Mouse (Mus musculus) heart, postnatal 25 days (tissue): ENCODE results near the gene Mpp6. TPM values are rescaled to one million over a fixed set of nuclear protein-coding genes. Genes with fewer than 3 reads are reported as not detected.

Source experiments
- DNase-seq: peaks from one replicate; pipeline ENCODE4 v3.0.0; 2022; ENCODE audit warnings: low spot score
- intact Hi-C: fragments of 180-260 bp; cut with DNase I; formaldehyde crosslinking; loops from one replicate; pipeline ENCODE4 v1.15.1; 2025
- total RNA-seq, 2 experiments: library from RNA; stranded (reverse); gene quantifications; 2 replicates each; pipeline ENCODE4 v1.2.3; 2021

Gene Mpp6
- 10 to 100 TPM; 59.7 to 61.3 TPM for total RNA-seq

DNA sequence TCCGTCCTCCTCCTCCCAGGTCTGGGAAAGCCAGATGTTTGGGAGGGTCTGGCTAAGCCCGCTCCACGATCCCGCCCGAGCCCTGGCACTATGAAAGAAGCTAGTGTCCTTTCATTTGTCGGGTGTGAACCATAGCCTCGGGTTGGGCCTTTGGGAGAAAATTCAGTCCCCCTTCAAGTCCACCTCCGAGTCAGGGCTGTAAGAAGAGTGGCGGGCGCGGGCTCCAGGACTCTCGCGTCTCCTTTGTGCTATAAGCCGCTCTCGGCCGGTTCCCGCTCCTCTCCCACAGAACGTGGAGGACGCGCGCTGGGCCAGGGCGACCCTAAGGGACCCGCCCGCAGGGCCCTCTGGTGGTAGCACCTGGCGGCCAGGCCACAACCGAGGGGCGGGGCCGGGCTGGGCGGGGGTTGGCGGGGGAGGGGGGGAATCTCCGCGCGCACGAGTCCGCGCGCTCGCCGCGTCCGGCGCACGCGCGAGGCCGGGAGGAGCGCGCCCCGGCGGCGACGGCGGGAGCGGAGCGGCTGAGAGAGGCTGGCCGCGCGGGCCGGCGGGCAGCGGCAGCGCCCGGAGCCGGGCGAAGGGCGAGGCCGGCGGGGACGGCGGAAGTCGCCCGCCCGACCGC, at the start of gene Mpp6:
TSS of gene Mpp6 (plus strand) at position 485 of the 622 bp plus-strand sequence.
- DNase-seq, result peak; percentile 65
- intact Hi-C loops, result loop anchor here (5.0 kb wide), 3 partner anchors 178 to 593 kb away; no protein-coding TSS in a partner anchor

DNA sequence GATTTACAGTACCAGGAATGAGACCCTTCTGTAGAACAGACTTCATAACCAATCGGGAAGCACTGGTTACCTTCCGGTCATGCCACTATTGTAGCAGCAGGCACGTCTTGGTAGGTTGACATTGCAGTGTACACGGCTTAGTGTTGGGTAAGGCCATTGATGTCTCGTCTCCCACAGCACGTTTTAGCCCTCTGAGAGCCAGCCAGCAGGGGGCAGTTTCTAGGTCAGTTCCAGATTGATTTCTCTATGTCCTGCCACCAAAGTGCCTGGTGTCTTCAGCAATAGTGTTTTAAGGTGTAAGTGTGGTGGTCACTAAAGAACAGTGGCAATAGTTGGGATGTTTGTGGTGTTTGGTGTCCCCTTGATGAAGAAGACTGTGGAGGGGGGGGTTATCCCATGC, 43.9 kb upstream of the Mpp6 start:
- intact Hi-C loops, result no loop called here
- DNase-seq, result no peak

DNA sequence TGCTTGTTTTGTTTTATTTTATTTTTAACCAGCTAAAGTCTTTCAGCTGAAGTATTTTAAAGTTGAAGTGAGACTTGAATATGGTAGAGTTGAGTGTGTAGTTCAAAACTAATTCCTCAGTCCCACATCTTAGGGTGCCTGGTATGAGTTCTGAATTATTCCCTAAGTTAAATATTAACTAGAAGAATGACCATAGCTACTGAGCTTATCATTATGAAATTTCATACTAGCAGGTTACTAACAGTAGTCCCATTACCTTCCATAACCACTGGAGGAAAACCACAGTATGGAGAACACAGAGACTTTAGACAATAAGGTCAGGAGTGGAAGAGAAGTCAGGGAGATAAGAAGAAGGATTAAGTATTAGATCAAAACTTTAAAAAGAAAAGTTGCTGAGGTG, 41.6 kb upstream of the Mpp6 start:
- DNase-seq, result no peak
- intact Hi-C loops, result no loop called here

DNA sequence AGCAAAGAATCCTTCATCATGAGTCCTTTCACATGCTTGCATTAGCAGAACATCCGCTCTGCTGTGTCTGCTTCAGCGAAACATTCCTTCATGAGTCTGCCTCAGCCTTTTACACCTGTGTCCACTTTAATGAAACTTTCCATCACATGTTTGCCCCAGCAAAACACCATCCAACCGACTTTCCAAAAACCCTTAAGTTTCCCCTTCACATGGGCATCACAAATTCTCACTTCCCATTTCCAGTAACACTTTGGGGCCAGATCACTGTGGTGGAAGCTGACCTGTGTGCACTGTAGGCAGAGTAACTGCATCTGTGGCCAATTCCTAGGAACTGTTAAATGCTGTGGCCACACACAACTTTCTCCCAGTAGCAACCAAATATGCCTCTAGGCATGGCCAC, 34.8 kb upstream of the Mpp6 start:
- intact Hi-C loops, result no loop called here

DNA sequence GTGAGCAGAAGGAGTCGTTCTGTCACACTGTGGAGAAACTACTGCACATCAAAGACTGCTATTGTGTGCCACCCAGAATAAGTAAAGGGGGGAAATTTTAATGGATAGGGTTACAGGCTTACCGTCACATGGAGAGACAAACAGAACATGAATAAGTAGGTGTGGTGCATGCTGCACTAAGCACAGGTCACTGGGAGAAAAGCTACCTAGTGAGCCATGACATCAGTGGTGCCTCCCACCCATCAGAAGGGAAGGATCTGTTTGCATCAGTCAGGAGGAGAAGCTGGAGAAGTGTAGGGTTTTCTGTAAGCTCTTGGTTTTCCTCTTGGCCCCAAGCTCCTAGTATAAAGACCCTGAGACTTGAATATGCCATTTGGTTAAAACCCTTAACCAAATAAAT, 33.6 kb upstream of the Mpp6 start:
- DNase-seq, result no peak
- intact Hi-C loops, result no loop called here

More for the DNA sequence above, 34.8 kb upstream of the Mpp6 start:
- DNase-seq, result no peak

DNA sequence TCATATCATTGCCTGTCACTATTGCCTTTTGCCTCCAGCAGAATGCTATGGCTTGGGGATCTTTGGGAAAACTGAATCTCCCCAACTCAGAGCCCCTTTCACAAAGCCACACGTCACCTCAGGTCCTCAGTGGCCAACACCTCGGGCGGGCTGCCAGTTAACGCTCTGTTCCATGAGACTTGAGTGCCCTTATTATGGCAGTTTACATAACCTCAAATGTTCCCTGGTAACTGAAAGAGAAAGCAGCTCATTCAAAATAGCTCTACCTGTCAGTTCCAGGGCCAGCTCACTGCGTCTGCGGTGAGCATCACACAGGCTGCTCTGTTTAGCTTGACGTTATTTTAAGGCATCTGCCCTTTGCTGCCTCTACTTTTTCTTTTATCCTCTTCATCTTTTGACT, 29.6 kb upstream of the Mpp6 start:
- DNase-seq, result no peak
- intact Hi-C loops, result no loop called here

DNA sequence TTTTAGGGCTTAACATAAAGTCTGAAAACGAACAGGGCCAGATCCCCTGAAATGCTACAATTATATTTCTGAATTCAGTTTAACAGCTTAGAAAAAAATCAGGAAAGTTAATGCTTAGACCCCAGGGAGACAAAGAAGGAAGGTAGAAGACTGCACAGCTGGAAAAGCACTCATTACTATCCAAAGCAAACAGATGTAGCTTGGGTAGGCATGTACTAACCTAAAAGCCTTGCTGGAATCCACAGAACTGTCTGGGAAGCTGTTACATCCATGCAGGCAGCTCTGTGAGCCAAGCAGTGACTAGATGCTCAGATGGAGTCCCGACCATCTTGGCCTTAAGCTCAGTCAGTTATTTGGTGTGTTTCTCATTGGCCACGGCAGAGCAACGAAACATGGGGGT, 24.8 kb upstream of the Mpp6 start:
- intact Hi-C loops, result no loop called here
- DNase-seq, result no peak

DNA sequence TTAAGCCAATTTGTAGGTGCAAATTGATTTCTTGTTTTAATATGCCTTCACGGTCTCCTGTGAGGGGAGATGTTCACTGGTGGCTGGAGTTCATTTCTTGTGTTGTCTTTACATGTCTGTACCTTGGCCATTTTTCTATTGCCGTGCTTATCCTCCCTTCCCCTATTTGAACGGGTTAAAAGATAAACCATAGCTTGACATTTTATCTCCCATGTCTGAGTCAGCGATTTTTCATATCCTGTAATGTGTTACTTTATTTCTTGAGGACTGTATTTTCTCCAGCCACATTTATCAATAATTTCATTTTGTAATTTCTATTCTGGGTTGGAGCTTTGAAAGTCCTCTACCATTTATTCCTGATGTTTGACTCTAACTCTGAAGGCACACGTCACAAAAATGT, 20.7 kb upstream of the Mpp6 start:
- no peak for DNase-seq
- intact Hi-C loops, result no loop called here

DNA sequence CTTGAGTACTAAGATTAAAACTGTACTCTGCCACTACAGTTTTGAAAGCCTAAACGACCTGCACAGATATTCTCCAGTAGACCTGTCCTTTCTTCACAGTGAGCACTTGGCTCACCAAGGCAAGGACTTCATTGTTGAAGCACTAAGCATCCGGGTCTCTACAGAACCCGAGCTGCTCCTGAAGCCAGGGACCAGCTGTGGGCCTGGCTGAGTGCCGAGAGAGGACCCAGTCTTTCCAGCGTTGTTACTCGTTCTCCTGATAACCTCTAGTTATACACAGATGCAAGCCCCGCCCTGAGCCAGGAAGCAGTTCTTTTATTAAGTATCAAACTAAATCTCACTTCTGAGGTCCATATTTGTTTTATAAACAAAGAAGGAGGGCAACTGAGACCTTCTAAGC, 19.8 kb upstream of the Mpp6 start:
- DNase-seq, result no peak
- intact Hi-C loops, result no loop called here

DNA sequence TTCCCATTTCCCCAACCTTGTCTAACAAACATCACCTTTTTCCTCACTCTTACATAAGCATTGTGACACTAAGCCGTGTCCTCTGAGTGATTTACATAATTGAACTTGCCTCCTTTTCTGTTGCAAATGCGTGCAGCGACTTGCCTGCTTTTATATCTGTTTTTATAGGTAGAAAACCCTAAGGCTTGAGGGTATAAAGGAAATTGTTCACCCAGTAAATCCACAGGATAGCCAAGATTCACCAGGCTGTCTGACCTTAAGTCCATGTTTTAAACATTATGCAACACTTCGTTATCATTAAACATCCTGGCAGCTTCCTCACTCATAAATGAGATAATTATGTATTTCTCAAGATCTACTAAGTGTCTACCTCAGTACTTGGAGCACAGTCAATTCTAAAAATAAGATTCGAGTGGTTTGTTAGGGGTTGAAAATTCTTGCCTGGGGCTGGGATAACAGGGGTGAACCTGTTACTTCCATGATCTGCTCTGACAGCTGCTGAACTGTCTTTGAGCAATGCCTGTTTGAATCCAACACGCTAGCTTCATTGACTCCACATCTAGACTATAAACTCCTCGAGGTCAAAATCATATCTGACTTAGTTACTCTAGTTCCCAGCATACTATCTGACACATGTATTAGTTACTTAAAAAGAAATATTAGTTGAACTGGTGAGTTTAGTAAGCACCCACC, 18.4 kb upstream of the Mpp6 start:
- no peak for DNase-seq
- intact Hi-C loops, result no loop called here

DNA sequence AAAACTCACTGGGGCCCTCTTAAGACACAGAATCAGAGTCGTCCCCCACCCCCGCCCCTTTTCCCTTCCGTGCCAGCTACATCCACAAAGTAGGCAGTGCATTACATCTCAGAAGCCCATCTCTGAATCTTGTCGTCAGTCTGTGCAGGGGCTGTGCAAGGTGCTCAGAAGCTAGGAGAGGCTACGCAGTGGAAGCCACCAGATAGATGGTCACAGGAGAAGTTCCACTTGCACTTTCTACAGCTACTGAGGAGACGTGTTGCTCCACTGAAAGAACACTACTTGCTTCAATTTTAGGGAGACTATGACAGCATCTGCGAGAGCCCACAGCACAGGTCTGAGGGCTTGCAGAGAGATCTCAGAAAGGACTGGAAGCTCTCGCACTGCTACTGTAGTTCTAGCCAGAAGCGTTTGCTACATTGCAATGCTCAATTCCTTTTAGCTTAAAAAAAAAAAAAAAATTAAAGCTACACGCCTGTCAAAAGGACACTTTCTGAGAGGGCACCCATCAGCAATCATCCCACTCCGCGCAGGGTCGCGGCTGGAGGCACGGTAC, 762 bp upstream of the Mpp6 start:
- intact Hi-C loops, result loop anchor here (5.0 kb wide), 2 partner anchors 177 to 428 kb away; no protein-coding TSS in a partner anchor
- no peak for DNase-seq

DNA sequence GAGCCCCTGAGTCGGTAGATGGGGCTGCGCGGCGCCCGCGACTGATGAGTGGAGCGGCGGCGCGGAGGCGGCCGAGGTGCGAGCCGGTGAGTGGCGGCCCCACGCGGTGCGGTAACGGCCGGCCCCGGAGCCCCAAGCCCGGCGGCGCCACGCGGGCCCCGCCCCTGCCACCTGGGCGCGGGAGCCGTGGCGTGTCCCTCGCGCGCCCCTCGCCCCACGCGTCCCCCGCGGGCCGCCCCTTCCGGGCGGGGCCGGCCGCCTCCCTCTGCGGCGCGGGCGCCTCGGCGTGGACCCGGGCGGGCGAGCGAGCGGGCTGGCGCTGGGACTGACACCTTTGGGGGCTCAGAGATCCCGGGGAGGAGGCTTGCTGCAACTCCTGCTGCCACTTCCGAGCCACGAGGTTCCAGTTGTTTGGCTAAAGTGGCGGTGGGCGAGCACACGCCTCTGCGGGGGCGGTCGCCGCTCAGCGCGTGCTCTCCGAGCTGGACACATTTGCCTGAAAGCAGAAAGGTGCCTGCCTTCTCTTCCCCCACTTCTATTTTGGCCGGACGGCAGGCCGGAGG, 419 bp downstream of the Mpp6 start:
- intact Hi-C loops, result loop anchor here (5.0 kb wide), 1 partner anchor 593 kb away; no protein-coding TSS in a partner anchor
- peak; percentile 6 for DNase-seq

DNA sequence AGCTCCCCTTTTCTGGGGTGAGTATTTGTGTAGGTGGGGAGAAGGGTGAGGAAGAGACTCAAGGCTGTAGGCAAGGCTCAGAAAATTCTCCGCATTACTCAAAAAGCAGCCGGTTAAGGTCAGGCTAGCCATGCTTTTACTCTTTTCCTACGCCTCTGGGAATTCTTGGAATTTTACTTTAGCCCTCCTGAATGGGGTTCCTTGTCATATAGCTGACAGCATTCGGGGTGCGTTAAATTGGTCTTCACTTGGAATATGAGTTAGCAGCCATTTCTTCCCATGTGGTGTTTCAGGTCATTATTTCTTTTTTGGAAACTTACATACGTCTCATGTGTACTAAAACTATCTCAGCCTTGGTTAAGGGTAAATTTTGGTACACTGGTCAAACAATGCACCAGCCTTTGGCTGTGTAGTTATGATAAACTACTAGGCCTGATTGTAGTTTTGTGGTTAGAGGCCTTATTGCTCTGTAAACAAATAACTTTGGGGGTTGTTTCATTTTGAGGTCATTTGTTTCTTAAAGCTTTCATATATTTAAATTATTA, 1.1 kb downstream of the Mpp6 start:
- no peak for DNase-seq
- intact Hi-C loops, result loop anchor here (5.0 kb wide), 1 partner anchor 594 kb away; no protein-coding TSS in a partner anchor

DNA sequence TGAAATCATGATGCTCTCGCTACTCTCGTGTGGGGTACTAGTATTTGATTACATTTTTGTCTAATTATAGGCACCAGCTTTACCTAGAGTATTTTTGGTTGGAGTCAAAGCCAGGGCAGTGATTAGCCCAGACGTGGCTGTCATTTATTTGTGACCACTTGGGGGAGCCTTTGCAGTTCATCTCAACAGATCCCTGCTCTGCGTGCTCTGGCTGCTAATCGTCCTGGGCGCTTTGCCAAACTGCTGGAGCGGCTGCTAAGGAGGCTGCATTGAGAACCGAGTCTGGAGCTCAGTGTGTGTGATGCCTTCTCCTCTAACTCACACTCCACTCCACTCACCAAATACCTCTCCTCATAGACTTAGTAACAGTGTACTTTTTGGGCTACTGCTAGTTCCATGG, 2.7 kb downstream of the Mpp6 start:
- DNase-seq, result peak; percentile 83
- intact Hi-C loops, result loop anchor here (2.0 to 5.0 kb wide), 3 partner anchors 68 to 595 kb away; no protein-coding TSS in a partner anchor

DNA sequence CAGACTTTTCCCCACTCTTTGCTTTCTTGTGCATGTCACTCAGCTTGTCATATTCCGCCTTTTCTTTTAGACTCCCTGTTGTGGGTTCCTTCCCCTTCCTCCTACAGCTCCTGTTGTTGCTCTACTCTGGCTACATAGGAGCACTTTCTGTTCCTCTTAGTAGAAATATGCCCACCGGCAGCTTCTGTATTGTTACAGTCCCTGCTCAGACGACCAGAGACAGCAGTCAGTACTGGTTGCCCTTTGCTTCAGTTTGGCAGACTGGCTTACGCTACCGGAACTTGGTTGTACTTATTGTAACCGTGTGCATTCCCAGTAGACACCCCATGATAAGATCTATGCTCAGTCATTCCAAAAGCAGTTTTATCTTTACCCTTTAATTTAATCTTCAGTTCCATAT, 4.2 kb downstream of the Mpp6 start:
- intact Hi-C loops, result loop anchor here (5.0 kb wide), 1 partner anchor 597 kb away; no protein-coding TSS in a partner anchor
- no peak for DNase-seq

DNA sequence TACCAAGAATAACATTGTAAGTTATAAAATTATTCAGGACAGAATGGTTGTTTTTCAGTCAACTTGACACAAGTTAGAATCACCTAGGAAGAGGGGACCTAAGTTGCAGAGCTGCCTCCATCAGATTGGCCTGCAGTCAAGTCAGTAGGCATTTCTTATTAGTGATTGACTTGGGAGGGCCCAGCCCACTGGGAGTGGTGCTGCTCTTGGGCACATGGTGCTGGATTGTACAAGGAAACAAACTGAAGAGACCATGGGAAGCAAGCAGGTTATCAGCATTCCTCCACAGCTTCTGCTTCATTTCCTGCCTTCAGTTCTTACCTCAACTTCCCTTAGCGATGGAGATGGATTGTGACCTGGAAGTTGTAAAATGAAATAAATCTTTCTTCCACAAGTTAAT, 10.9 kb downstream of the Mpp6 start:
- DNase-seq, result no peak
- intact Hi-C loops, result no loop called here

DNA sequence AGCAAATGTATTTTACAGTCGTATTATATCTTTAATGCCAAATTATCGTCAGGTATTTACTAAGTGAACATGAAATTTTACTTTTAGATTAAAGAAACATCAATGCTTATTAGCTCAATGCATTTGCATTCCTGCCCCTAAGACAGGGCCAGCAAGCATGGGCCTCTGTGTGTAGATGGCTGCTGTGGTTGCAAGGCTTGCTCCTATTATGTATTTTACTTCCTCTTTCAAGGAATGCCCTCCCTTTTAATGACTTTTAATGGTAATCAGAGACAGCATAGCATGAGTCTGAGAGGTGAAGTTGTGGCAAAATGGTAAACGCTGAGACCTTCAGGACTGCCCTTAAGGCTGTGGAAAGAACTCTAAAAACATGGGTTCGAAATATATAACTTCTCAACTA, 12.8 kb downstream of the Mpp6 start:
- intact Hi-C loops, result no loop called here
- no peak for DNase-seq

DNA sequence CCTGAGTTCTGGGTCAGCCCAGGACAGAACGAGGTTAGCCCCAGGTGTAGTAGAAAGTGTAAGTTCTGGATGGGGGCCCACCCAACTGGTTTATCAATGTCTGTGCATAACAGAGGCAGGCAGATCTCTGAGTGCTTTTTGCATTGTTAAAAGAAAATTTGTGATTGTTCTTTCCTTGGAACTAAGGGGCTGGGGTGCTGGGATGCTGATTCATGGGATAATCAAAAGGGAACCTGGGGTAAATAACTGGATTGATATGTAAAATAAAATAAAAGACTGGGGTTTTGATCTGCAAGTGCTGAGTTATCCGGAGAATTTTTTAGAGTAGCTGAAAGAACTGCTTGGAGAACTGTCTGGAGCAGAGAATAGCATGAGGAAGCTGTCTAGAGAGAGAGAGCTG, 14.2 kb downstream of the Mpp6 start:
- DNase-seq, result no peak
- intact Hi-C loops, result no loop called here

DNA sequence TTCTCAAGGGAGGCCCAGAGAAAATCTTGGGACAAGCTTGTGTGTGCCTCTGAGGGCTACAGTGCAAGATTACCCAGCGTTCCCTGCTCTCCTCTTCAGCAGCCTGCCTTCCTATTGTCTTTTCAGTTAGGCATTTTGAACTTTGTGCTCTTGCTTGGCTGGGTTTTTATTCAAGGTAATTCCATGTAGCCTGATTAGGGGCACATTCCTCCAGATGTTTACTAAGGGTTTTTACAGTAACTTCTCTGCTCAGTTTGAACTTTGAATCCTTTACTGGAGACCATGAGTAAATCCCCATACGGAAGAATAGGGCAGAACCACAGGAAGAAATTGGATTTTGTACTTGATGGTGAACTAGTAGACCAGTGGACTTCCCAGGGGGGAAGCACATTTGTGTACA, 16.3 kb downstream of the Mpp6 start:
- intact Hi-C loops, result no loop called here

DNA sequence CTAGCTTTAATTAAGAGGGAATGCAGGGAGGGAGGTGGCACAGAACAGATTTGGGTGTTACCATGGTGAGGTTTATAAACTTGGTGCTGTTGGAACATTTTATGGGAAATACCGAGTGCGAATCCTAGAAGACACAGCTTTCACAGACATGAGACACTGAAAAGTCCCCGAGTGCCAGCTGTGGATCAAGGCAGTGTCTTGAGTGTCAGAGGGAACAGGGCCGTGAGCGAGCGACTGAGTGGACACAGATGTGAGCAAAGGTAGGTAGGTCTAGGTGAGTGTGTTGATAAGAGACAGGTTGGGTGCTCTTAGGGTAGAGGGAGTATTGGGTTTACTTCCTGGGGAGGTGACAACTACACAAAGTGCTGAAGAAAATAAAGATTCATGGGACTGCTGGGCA, 17.5 kb downstream of the Mpp6 start:
- DNase-seq, result no peak
- intact Hi-C loops, result no loop called here

More for the DNA sequence above, 16.3 kb downstream of the Mpp6 start:
- DNase-seq, result no peak

DNA sequence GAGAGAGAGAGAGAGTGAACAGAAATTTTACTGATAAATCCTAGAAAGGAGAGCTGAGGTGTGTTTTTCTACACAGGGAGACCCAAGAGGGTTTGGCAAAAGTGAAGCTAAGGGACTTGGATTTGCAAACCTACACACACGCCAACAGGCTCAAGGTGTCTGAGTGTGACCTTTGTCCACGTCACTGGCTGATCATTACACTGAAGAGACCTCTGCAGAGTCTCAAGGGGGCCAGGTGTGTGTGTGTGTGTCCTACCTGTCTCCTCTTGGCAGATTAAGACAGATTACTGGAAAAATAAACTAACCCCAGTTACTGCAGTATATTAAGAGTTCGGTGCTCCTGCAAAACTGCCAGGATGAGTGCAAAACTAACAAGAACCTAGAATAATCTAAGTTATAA, 27.6 kb downstream of the Mpp6 start:
- no peak for DNase-seq
- intact Hi-C loops, result no loop called here
